Mouse (Mus musculus) lung, embryonic 14.5 days (tissue): ENCODE data around the gene Uba52. TPM values are rescaled to one million over a fixed set of nuclear protein-coding genes. Genes with fewer than 3 reads are reported as not detected.
A peak's percentile ranks its signal among the peaks of the same experiment; 100 is the strongest.

ENCODE experiments used
- ATAC-seq: fragments of 200-750 bp; cut with Nextera tagmentation; 2 replicates; pipeline ENCODE4 v1.8.0; 2017; ENCODE audit warnings: mild to moderate bottlenecking, moderate TSS enrichment, moderate library complexity; ENCODE audit not compliant: insufficient read depth
- DNase-seq: peaks from one replicate; pipeline ENCODE4 v3.0.0-alpha.2; 2015
- H3K27ac ChIP-seq: fragments of 300-500 bp; sonication (generic); 2 replicates; pipeline ENCODE4 v1.5.1; 2014; ENCODE audit warnings: low read depth, mild to moderate bottlenecking, moderate library complexity
- H3K27me3 ChIP-seq: fragments of 300-500 bp; sonication (generic); 2 replicates; pipeline ENCODE4 v1.6.1; 2014; ENCODE audit warnings: low read length, control low read depth; ENCODE audit not compliant: insufficient read depth
- H3K36me3 ChIP-seq: fragments of 300-500 bp; sonication (generic); 2 replicates; pipeline ENCODE4 v1.6.1; 2014; ENCODE audit warnings: control low read depth; ENCODE audit not compliant: insufficient read depth
- H3K4me1 ChIP-seq: fragments of 300-500 bp; sonication (generic); 2 replicates; pipeline ENCODE4 v1.6.1; 2014; ENCODE audit warnings: antibody characterized with exemption, control low read depth; ENCODE audit not compliant: insufficient read depth
- H3K4me2 ChIP-seq: fragments of 300-500 bp; sonication (generic); 2 replicates; pipeline ENCODE4 v1.6.1; 2014; ENCODE audit warnings: mild to moderate bottlenecking
- H3K4me3 ChIP-seq: fragments of 300-500 bp; sonication (generic); 2 replicates; pipeline ENCODE4 v1.5.1; 2014; ENCODE audit warnings: low read depth, low read length
- H3K9ac ChIP-seq: fragments of 300-500 bp; sonication (generic); 2 replicates; pipeline ENCODE4 v1.6.1; 2014
- H3K9me3 ChIP-seq: fragments of 300-500 bp; sonication (generic); 2 replicates; pipeline ENCODE4 v1.6.1; 2016; ENCODE audit warnings: low read depth, low read length, control low read depth
- CTCF ChIP-seq: IDR thresholded peaks from 2 replicates; pipeline ENCODE4 v1.5.1; 2016; ENCODE audit warnings: antibody characterized with exemption, low read depth
- WGBS: fragments of 180-500 bp; shearing (Covaris S2); extraction: QIAGEN DNeasy Blood & Tissue Kit; methylation state at CpG from one replicate; pipeline ENCODE4 v1.1.7; 2014; 5-methylcytosine and 5-hydroxymethylcytosine counted together
- polyA plus RNA-seq: library from polyadenylated mRNA; unstranded; fragments of >200 nt; fragmentation: Nextera tagmentation; extraction: Ambion mirVana; gene quantifications from 2 replicates; pipeline ENCODE4 v1.2.1, GENCODE M21; 2014

Gene Uba52
- polyA plus RNA-seq, 1 experiment from 2014 or later, result 1,036 TPM

GRCm38 (mm10) chr8:70522592-70523403, 12.2 kb upstream of the Uba52 start:
- Histone ChIP-seq H3K4me1 (peaks cover 3% of the 10 kb centered on the region; the same call in 1 of the 2 replicates), H3K9ac (peak overlapping the region; percentile 75), H3K27me3 (no peaks in the 10 kb centered on the region), H3K27ac (peak overlapping the region; percentile 90), H3K4me3 (peak overlapping the region; percentile 82), H3K36me3 (peaks cover 15% of the 10 kb centered on the region; the same call in 1 of the 2 replicates), H3K4me2 (peak overlapping the region; percentile 83), H3K9me3 (no peaks in the 10 kb centered on the region)
- ATAC-seq (peak; percentile 82), DNase-seq (peak; percentile 99)
- TF ChIP-seq CTCF, result peak; percentile 80
- under 1% methylated on average over 51 of the region's 51 CpGs for WGBS

DNA sequence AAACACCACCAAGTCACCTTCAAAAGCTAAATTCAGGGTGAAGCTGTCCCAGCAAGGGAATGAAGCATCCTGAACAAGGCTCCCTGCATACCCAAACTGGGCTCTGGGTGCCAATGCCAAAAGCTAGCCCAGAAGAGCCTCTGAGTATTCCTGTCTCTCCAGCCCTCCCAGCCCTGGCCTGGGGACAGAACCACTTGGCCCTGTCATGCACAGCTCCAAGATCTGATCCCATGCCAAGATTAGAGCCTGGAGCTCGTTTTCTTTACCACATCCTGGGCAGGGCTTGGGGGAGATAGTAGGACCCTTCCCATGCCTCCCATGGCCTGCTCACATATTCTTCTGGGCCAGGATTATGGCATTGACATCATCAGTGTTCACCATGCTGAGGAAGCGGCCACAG, 9.0 kb upstream of the Uba52 start:
- no peak for ATAC-seq
- 52% methylated on average over 2 of the region's 2 CpGs for WGBS

GRCm38 (mm10) chr8:70519043-70519442, 8.4 kb upstream of the Uba52 start:
- WGBS, result 86% methylated on average over 6 of the region's 6 CpGs
- Histone ChIP-seq H3K4me1 (no peaks in the 10 kb centered on the region), H3K4me3 (no peak overlapping the region), H3K9me3 (no peaks in the 10 kb centered on the region), H3K27ac (no peak overlapping the region), H3K4me2 (no peak overlapping the region), H3K36me3 (peaks cover 29% of the 10 kb centered on the region; the same call in 1 of the 2 replicates), H3K27me3 (no peaks in the 10 kb centered on the region), H3K9ac (no peak overlapping the region)
- ATAC-seq (no peak), DNase-seq (no peak)
- TF ChIP-seq CTCF, result no peak

More for the DNA sequence above, 9.0 kb upstream of the Uba52 start:
- Histone ChIP-seq H3K4me2 (no peak overlapping the region), H3K27ac (no peak overlapping the region), H3K27me3 (no peaks in the 10 kb centered on the region), H3K4me1 (no peaks in the 10 kb centered on the region), H3K9ac (no peak overlapping the region), H3K9me3 (no peaks in the 10 kb centered on the region), H3K4me3 (no peak overlapping the region), H3K36me3 (peaks cover 24% of the 10 kb centered on the region; the same call in 1 of the 2 replicates)
- DNase-seq, result no peak
- no peak for TF ChIP-seq CTCF

- no peak for DNase-seq
- Histone ChIP-seq H3K9ac (no peak overlapping the region), H3K4me3 (no peak overlapping the region), H3K36me3 (peaks cover 38% of the 10 kb centered on the region), H3K4me1 (no peaks in the 10 kb centered on the region), H3K27me3 (no peaks in the 10 kb centered on the region), H3K27ac (no peak overlapping the region), H3K9me3 (no peaks in the 10 kb centered on the region), H3K4me2 (no peak overlapping the region)
- no peak for ATAC-seq
- TF ChIP-seq CTCF, result no peak
- 80% methylated on average over 10 of the region's 10 CpGs for WGBS
Measured at GRCm38 (mm10) chr8:70517940-70518643, 7.5 kb upstream of the Uba52 start.

GRCm38 (mm10) chr8:70513441-70513840, 2.8 kb upstream of the Uba52 start:
- ATAC-seq (no peak), DNase-seq (no peak)
- Histone ChIP-seq H3K27me3 (no peaks in the 10 kb centered on the region), H3K9me3 (no peaks in the 10 kb centered on the region), H3K27ac (no peak overlapping the region), H3K4me1 (peaks cover 11% of the 10 kb centered on the region; the same call in 1 of the 2 replicates), H3K4me2 (no peak overlapping the region), H3K9ac (no peak overlapping the region), H3K36me3 (peaks cover 45% of the 10 kb centered on the region), H3K4me3 (no peak overlapping the region)
- WGBS, result 62% methylated on average over 2 of the region's 2 CpGs
- TF ChIP-seq CTCF, result no peak

- Histone ChIP-seq H3K4me1 (peaks cover 11% of the 10 kb centered on the region; the same call in 1 of the 2 replicates), H3K9ac (no peak overlapping the region; the same call in 1 of the 2 replicates), H3K27me3 (no peaks in the 10 kb centered on the region), H3K9me3 (no peaks in the 10 kb centered on the region), H3K4me3 (no peak overlapping the region), H3K4me2 (no peak overlapping the region), H3K36me3 (peaks cover 51% of the 10 kb centered on the region), H3K27ac (no peak overlapping the region)
- WGBS, result 92% methylated on average over 11 of the region's 11 CpGs
- ATAC-seq, result no peak
- no peak for TF ChIP-seq CTCF
- DNase-seq, result no peak
Measured at GRCm38 (mm10) chr8:70512253-70512903, 1.8 kb upstream of the Uba52 start.
